21 mouse cellular contexts compared by ENCODE assay signal in the genomic region with DNA sequence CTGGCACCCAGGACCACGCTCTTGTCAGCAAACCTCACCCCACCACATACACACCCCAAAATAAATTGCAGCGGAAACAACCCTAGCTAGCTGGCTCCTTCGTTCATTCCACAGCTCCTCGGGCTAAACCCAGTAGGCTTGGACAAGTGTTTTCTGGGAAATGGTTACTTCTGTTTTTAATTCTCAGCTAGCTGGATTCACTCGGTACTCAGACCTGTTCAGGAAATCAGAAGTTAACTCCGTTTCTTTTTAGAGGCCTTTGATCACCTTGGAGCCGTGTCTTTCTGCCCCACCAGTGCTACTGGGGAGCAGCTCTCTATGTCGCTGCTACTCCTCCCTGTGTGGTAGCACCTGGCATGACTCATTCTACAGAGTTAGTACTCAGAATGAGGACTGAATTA. TPM values are rescaled to one million over a fixed set of nuclear protein-coding genes. Genes with fewer than 3 reads are reported as not detected.
A peak's percentile ranks its signal among the peaks of the same experiment; 100 is the strongest.
DNase-seq lines count a peak whose midpoint lies in the region; ATAC-seq lines count a peak whose summit lies in the region.
"Had no signal": no experiment of that assay in that cellular context is flagged by ENCODE, and none has a peak within 500 bp of the region (broad histone marks: within the 10 kb centered on the region; RNA-seq: fewer than 3 reads in every experiment).

No protein-coding gene starts in this region.

- H3K27me3 ChIP-seq in heart, embryonic 12.5 days (replicated peaks) = no peaks in the 10 kb centered on the region
- H3K27me3 ChIP-seq in embryonic facial prominence, embryonic 10.5 days (replicated peaks; ENCODE audit: low read depth, poor library complexity, severe bottlenecking) = no peaks in the 10 kb centered on the region
- H3K27me3 ChIP-seq: kidney, embryonic 15.5 days; megakaryocyte, embryonic 14.5 days; neural tube, embryonic 15.5 days had no signal

- H3K4me2 ChIP-seq in heart, embryonic 12.5 days = no peak overlapping the region
- H3K4me2 ChIP-seq: kidney, embryonic 15.5 days; neural tube, embryonic 15.5 days had no signal

- 82% methylated on average over 8 of the region's 8 CpGs for WGBS in heart, embryonic 12.5 days
- 71% methylated on average over 8 of the region's 8 CpGs for WGBS in embryonic facial prominence, embryonic 10.5 days

- no peak overlapping the region for H3K9ac ChIP-seq in heart, embryonic 12.5 days
- H3K9ac ChIP-seq: kidney, embryonic 15.5 days; neural tube, embryonic 15.5 days had no signal

- H3K9me3 ChIP-seq in heart, embryonic 12.5 days (replicated peaks) = no peaks in the 10 kb centered on the region
- H3K9me3 ChIP-seq in embryonic facial prominence, embryonic 10.5 days = no peaks in the 10 kb centered on the region
- H3K9me3 ChIP-seq: kidney, embryonic 15.5 days; megakaryocyte, embryonic 14.5 days; neural tube, embryonic 15.5 days had no signal

- no peak overlapping the region for H3K27ac ChIP-seq in heart, embryonic 12.5 days (ENCODE audit: poor library complexity, severe bottlenecking)
- H3K27ac ChIP-seq in embryonic facial prominence, embryonic 10.5 days (replicated peaks) = 0 out of 2 replicates have a peak overlapping the region, but pooled peaks have one; percentile 57
- H3K27ac ChIP-seq: kidney, embryonic 15.5 days; neural tube, embryonic 15.5 days had no signal

- peaks cover 12% of the 10 kb centered on the region for H3K4me1 ChIP-seq in heart, embryonic 12.5 days (replicated peaks)
- peaks cover 34% of the 10 kb centered on the region for H3K4me1 ChIP-seq in embryonic facial prominence, embryonic 10.5 days

- DNase-seq in heart, adult 11 months = peak; percentile 76
- peak; percentile 66 for DNase-seq in CD4-positive helper T cell, adult 2 months (ENCODE audit: low read depth, low spot score)
- no peak for DNase-seq in embryonic facial prominence, embryonic 10.5 days (ENCODE audit: low spot score)
- DNase-seq in naive thymus-derived CD4-positive, alpha-beta T cell, adult 2 months (ENCODE audit: low read depth) = peak; percentile 74
- DNase-seq in cerebellum, postnatal 25 days = no peak
- DNase-seq in embryo, embryonic 11 days = no peak
- no peak for DNase-seq in adrenal gland, adult 18-20 months (ENCODE audit: low spot score in 2 of 2)
- DNase-seq: adrenal gland, postnatal 36 days; cerebellum, adult 11 months; gastrocnemius, postnatal 25 days; right cerebral cortex, adult 18-20 months had no signal

- no peak overlapping the region for H3K4me3 ChIP-seq in heart, embryonic 12.5 days
- H3K4me3 ChIP-seq in embryonic facial prominence, embryonic 10.5 days = no peak overlapping the region
- H3K4me3 ChIP-seq: kidney, embryonic 15.5 days; neural tube, embryonic 15.5 days had no signal

- H3K36me3 ChIP-seq in heart, embryonic 12.5 days = no peaks in the 10 kb centered on the region
- no peaks in the 10 kb centered on the region for H3K36me3 ChIP-seq in embryonic facial prominence, embryonic 10.5 days (replicated peaks)
- H3K36me3 ChIP-seq: kidney, embryonic 15.5 days; neural tube, embryonic 15.5 days had no signal

- no peak for ATAC-seq in heart, embryonic 12.5 days (ENCODE audit: insufficient number of reproducible peaks, low FRiP score)
- ATAC-seq: hindbrain, embryonic 16.5 days had no signal

RNA-seq across cellular contexts. Expression of gene Il10rb, which starts 37.2 kb away (rescaled TPM):
- polyA plus RNA-seq in heart, embryonic 12.5 days (2016; fragmentation: Nextera tagmentation; extraction: Ambion mirVana) = 40.1 and 42.6 TPM in 2 replicates
- polyA plus RNA-seq in embryonic facial prominence, embryonic 10.5 days (2016; fragmentation: Nextera tagmentation; extraction: Ambion mirVana) = 7.8 and 8.9 TPM in 2 replicates
- total RNA-seq in adrenal gland, adult 18-20 months (2021) = 100 to 1,000 TPM; 176 to 268 TPM

RNA-seq across cellular contexts. Expression of gene Ifnar1, which starts 41.8 kb away (rescaled TPM):
- 40.0 and 40.1 TPM in 2 replicates for polyA plus RNA-seq in heart, embryonic 12.5 days (2016; fragmentation: Nextera tagmentation; extraction: Ambion mirVana)
- polyA plus RNA-seq in embryonic facial prominence, embryonic 10.5 days (2016; fragmentation: Nextera tagmentation; extraction: Ambion mirVana) = 56.9 and 57.6 TPM in 2 replicates
- total RNA-seq in adrenal gland, adult 18-20 months (2021) = 10 to 100 TPM; 53.5 to 55.4 TPM

RNA-seq across cellular contexts. Expression of gene Gm21970, which starts 51.7 kb away (rescaled TPM):
- not detected in 2 replicates for polyA plus RNA-seq in heart, embryonic 12.5 days (2016; fragmentation: Nextera tagmentation; extraction: Ambion mirVana)
- not detected in 2 replicates for polyA plus RNA-seq in embryonic facial prominence, embryonic 10.5 days (2016; fragmentation: Nextera tagmentation; extraction: Ambion mirVana)
- not detected for total RNA-seq in adrenal gland, adult 18-20 months (2021)
- total RNA-seq: adrenal gland, postnatal 36 days; gastrocnemius, postnatal 25 days; heart, postnatal 25 days; layer of hippocampus, adult 18-20 months; monocyte, adult 5-6 weeks had no signal
- polyA plus RNA-seq: hindbrain, embryonic 16.5 days; kidney, embryonic 15.5 days; limb, embryonic 11.5 days; lung, embryonic 16.5 days; neural tube, embryonic 15.5 days had no signal

Comparison
In these comparisons a context has a peak if more than half of its experiments do, and no peak if none do; other contexts are left out.
1. DNase-seq: peak in heart, adult 11 months (single experiment), CD4-positive helper T cell, adult 2 months (single experiment) and naive thymus-derived CD4-positive, alpha-beta T cell, adult 2 months (single experiment); none in embryonic facial prominence, embryonic 10.5 days (single experiment), cerebellum, postnatal 25 days (0 of 2), embryo, embryonic 11 days (single experiment) and adrenal gland, adult 18-20 months (0 of 2).